Mouse (Mus musculus): ENCODE measurements at regions not wholly inside any gene's neighbourhood (a gene's known extent, or its start where the extent isn't known, plus 50 kb on each side); places are given as distances from the start of the nearest gene placed in this dataset.
"Not testable (repeated sequence)": the region's sequence is repeated elsewhere in the genome, so short reads cannot be mapped to it uniquely, and the experiment has no call there.

DNA sequence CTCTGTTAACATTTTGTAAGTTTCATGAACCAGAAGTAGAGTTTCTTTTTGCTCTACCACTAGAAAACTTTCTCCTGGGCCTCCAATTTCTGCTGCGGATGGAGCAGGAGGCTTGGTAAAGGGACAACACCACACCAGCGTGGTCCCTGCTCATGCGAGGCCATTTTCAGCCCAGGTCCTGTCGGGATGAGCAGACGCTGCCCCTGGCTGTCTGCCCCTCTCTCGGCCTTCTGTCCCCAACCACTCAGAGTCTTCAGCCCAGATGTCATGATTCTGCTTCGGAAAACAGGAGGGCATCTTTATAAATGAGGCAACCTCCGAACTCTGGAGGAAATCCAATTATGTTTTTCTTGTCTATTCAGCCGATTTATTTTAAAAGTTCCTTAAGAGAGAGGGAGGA lies 186.6 kb upstream of the Npvf start:
- no peaks in the 10 kb centered on the region for H3K36me3 ChIP-seq (ENCODE audit: control insufficient read depth, insufficient read depth, low read length)
- H3K27me3 ChIP-seq (ENCODE audit: control insufficient read depth, insufficient read depth, low read length), result no peaks in the 10 kb centered on the region
- H3K4me3 ChIP-seq (ENCODE audit: control insufficient read depth, low read depth, low read length), result no peak overlapping the region
- no peak overlapping the region for H3K27ac ChIP-seq (ENCODE audit: control insufficient read depth, insufficient read depth, low read depth, low read length)
- TF ChIP-seq POLR2A (IDR thresholded peaks at IDR 0.05; ENCODE audit: control insufficient read depth, low read depth, low read length) (no peak), CTCF (IDR thresholded peaks at IDR 0.05; ENCODE audit: control insufficient read depth, insufficient read depth, insufficient replicate concordance, low read depth, low read length) (no peak)
- H3K4me1 ChIP-seq (ENCODE audit: control insufficient read depth, insufficient read depth, low read length), result no peaks in the 10 kb centered on the region

GRCm38 (mm10) chr6:50845246-50845645 lies 191.0 kb upstream of the Npvf start:
- H3K27ac ChIP-seq (ENCODE audit: control insufficient read depth, insufficient read depth, low read depth, low read length); H3K4me1 ChIP-seq (ENCODE audit: control insufficient read depth, insufficient read depth, low read length); H3K36me3 ChIP-seq (ENCODE audit: control insufficient read depth, insufficient read depth, low read length); H3K4me3 ChIP-seq (ENCODE audit: control insufficient read depth, low read depth, low read length); H3K27me3 ChIP-seq (ENCODE audit: control insufficient read depth, insufficient read depth, low read length): not testable (repeated sequence)

- Histone ChIP-seq H3K4me3 (ENCODE audit: control insufficient read depth, low read depth, low read length) (no peak overlapping the region), H3K36me3 (ENCODE audit: control insufficient read depth, insufficient read depth, low read length) (no peaks in the 10 kb centered on the region), H3K27ac (ENCODE audit: control insufficient read depth, insufficient read depth, low read depth, low read length) (no peak overlapping the region), H3K27me3 (ENCODE audit: control insufficient read depth, insufficient read depth, low read length) (no peaks in the 10 kb centered on the region), H3K4me1 (ENCODE audit: control insufficient read depth, insufficient read depth, low read length) (no peaks in the 10 kb centered on the region)
- TF ChIP-seq POLR2A (IDR thresholded peaks at IDR 0.05; ENCODE audit: control insufficient read depth, low read depth, low read length), result no peak
- no peak for TF ChIP-seq CTCF (IDR thresholded peaks at IDR 0.05; ENCODE audit: control insufficient read depth, insufficient read depth, insufficient replicate concordance, low read depth, low read length)
These were observed 192.7 kb upstream of the Npvf start for GRCm38 (mm10) chr6:50846740-50847516.

- Histone ChIP-seq H3K36me3 (ENCODE audit: control insufficient read depth, insufficient read depth, low read length) (no peaks in the 10 kb centered on the region), H3K27me3 (ENCODE audit: control insufficient read depth, insufficient read depth, low read length) (no peaks in the 10 kb centered on the region), H3K4me3 (ENCODE audit: control insufficient read depth, low read depth, low read length) (no peak overlapping the region), H3K27ac (ENCODE audit: control insufficient read depth, insufficient read depth, low read depth, low read length) (no peak overlapping the region), H3K4me1 (ENCODE audit: control insufficient read depth, insufficient read depth, low read length) (no peaks in the 10 kb centered on the region)
- no peak for TF ChIP-seq CTCF (IDR thresholded peaks at IDR 0.05; ENCODE audit: control insufficient read depth, insufficient read depth, insufficient replicate concordance, low read depth, low read length)
- TF ChIP-seq POLR2A (IDR thresholded peaks at IDR 0.05; ENCODE audit: control insufficient read depth, low read depth, low read length), result no peak
These were observed 193.3 kb upstream of the Npvf start for GRCm38 (mm10) chr6:50847548-50847947.

GRCm38 (mm10) chr6:50859162-50859561 lies 204.9 kb upstream of the Npvf start:
- H3K4me3 ChIP-seq (ENCODE audit: control insufficient read depth, low read depth, low read length), result no peak overlapping the region
- H3K36me3 ChIP-seq (ENCODE audit: control insufficient read depth, insufficient read depth, low read length), result no peaks in the 10 kb centered on the region
- no peak for TF ChIP-seq POLR2A (IDR thresholded peaks at IDR 0.05; ENCODE audit: control insufficient read depth, low read depth, low read length)
- no peak for TF ChIP-seq CTCF (IDR thresholded peaks at IDR 0.05; ENCODE audit: control insufficient read depth, insufficient read depth, insufficient replicate concordance, low read depth, low read length)
- H3K27ac ChIP-seq (ENCODE audit: control insufficient read depth, insufficient read depth, low read depth, low read length), result no peak overlapping the region
- no peaks in the 10 kb centered on the region for H3K4me1 ChIP-seq (ENCODE audit: control insufficient read depth, insufficient read depth, low read length)
- H3K27me3 ChIP-seq (ENCODE audit: control insufficient read depth, insufficient read depth, low read length), result no peaks in the 10 kb centered on the region

DNA sequence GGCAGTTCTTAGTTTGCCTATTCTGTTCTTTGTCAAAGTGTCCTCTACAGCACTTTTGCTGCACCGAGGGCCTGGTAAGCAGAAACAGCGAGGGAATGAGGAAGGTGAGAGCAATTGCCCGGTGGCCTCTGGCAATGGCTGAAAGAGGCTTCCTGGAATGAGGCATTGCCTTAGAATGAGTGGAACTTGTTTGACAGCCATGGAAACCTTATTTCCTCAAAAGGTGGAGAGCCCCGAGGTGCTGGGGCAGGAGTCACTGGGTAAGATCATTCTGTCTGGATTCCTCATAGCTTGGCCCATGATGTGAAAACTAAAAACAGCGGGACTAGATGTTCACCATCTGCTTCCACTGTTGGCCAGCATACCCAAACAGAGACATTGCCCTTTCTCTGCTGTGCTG lies 223.8 kb upstream of the Npvf start:
- Histone ChIP-seq H3K4me1 (ENCODE audit: control insufficient read depth, insufficient read depth, low read length) (no peaks in the 10 kb centered on the region), H3K36me3 (ENCODE audit: control insufficient read depth, insufficient read depth, low read length) (no peaks in the 10 kb centered on the region), H3K4me3 (ENCODE audit: control insufficient read depth, low read depth, low read length) (no peak overlapping the region), H3K27me3 (ENCODE audit: control insufficient read depth, insufficient read depth, low read length) (no peaks in the 10 kb centered on the region), H3K27ac (ENCODE audit: control insufficient read depth, insufficient read depth, low read depth, low read length) (no peak overlapping the region)
- TF ChIP-seq POLR2A (IDR thresholded peaks at IDR 0.05; ENCODE audit: control insufficient read depth, low read depth, low read length) (no peak), CTCF (IDR thresholded peaks at IDR 0.05; ENCODE audit: control insufficient read depth, insufficient read depth, insufficient replicate concordance, low read depth, low read length) (no peak)

DNA sequence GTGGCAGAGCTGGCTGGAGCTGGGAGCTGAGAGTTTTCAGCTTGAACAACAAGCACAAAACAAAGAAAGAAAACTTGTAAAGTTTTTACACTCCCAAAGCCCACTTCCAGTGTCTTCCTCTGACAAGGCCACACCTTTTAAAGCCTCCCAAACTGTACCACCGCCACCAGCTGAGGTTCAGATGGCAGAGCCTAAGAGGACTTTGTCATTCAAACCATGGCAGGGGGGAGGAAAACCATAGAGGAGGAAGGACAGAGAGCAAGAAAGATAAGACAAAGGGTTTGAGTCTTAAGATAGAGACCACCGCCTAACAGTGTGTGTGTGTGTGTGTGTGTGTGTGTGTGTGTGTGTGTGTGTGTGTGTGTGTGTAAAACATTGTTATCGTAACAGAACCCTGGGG lies 228.1 kb upstream of the Npvf start:
- no peak for TF ChIP-seq POLR2A (IDR thresholded peaks at IDR 0.05; ENCODE audit: control insufficient read depth, low read depth, low read length)
- no peak for TF ChIP-seq CTCF (IDR thresholded peaks at IDR 0.05; ENCODE audit: control insufficient read depth, insufficient read depth, insufficient replicate concordance, low read depth, low read length)
- no peaks in the 10 kb centered on the region for H3K4me1 ChIP-seq (ENCODE audit: control insufficient read depth, insufficient read depth, low read length)
- no peaks in the 10 kb centered on the region for H3K27me3 ChIP-seq (ENCODE audit: control insufficient read depth, insufficient read depth, low read length)
- H3K27ac ChIP-seq (ENCODE audit: control insufficient read depth, insufficient read depth, low read depth, low read length), result no peak overlapping the region
- no peaks in the 10 kb centered on the region for H3K36me3 ChIP-seq (ENCODE audit: control insufficient read depth, insufficient read depth, low read length)
- H3K4me3 ChIP-seq (ENCODE audit: control insufficient read depth, low read depth, low read length), result no peak overlapping the region

- Histone ChIP-seq H3K4me1 (ENCODE audit: control insufficient read depth, insufficient read depth, low read length) (no peaks in the 10 kb centered on the region), H3K36me3 (ENCODE audit: control insufficient read depth, insufficient read depth, low read length) (no peaks in the 10 kb centered on the region), H3K27me3 (ENCODE audit: control insufficient read depth, insufficient read depth, low read length) (no peaks in the 10 kb centered on the region), H3K4me3 (ENCODE audit: control insufficient read depth, low read depth, low read length) (no peak overlapping the region), H3K27ac (ENCODE audit: control insufficient read depth, insufficient read depth, low read depth, low read length) (no peak overlapping the region)
- TF ChIP-seq CTCF (IDR thresholded peaks at IDR 0.05; ENCODE audit: control insufficient read depth, insufficient read depth, insufficient replicate concordance, low read depth, low read length) (no peak), POLR2A (IDR thresholded peaks at IDR 0.05; ENCODE audit: control insufficient read depth, low read depth, low read length) (no peak)
These were observed 228.5 kb upstream of the Npvf start for GRCm38 (mm10) chr6:50882759-50883158.
